10 mouse cellular contexts compared by ENCODE assay signal in the genomic region with DNA sequence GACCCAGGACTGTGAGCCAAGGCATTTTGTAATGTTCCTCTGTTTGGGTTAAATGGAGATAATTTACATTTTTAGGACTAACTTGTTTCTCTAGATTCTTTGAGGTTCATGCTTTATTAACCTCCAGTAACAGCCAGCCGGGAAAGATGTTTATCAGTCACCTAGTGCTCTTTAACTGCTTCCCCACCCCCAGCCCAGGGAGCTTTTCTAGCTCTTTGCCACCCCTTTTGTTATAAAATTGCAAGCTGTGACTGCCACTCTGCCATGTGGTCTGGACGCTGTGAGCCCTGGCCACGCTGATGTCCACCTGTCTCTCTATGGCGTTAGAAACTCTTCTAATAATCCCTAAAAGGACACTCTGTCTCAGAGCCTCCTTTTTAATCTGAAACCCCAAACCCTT. TPM values are rescaled to one million over a fixed set of nuclear protein-coding genes. Genes with fewer than 3 reads are reported as not detected.
DNase-seq lines count a peak whose midpoint lies in the region.
"Had no signal": no experiment of that assay in that cellular context is flagged by ENCODE, and none has a peak within 500 bp of the region (broad histone marks: within the 10 kb centered on the region; RNA-seq: fewer than 3 reads in every experiment).

No protein-coding gene starts in this region.

- peak; percentile 51 for DNase-seq in urinary bladder, postnatal 14 days (ENCODE audit: low spot score)
- DNase-seq in urinary bladder, postnatal 10 days (ENCODE audit: low spot score), result no peak
- DNase-seq in kidney, adult 8-10 months, result peak; percentile 63 to 72
- DNase-seq in kidney, postnatal 14 days, result peak; percentile 59
- DNase-seq in embryo, embryonic 10 days (ENCODE audit: low spot score), result no peak
- no peak for DNase-seq in layer of hippocampus, postnatal 14 days (ENCODE audit: low spot score in 2 of 2)
- DNase-seq in frontal cortex, adult 2 months (ENCODE audit: extremely low spot score in 1 of 2, low spot score in 1 of 2), result no peak
- DNase-seq: adrenal gland, adult 2 months; lung, postnatal 4 days; thymus, adult 2 months had no signal

RNA-seq across cellular contexts. Expression of a gene that starts 6.9 kb away (rescaled TPM):
- 10 to 100 TPM; 89.7 to 98.4 TPM for total RNA-seq in layer of hippocampus, postnatal 14 days (2021)
- polyA plus RNA-seq in frontal cortex, adult 2 months (2012; rRNA removed), result 108 TPM in 2 replicates

RNA-seq across cellular contexts. Expression of a gene that starts 47.2 kb away (rescaled TPM):
- 10 to 100 TPM; 33.9 to 37.1 TPM for total RNA-seq in layer of hippocampus, postnatal 14 days (2021)
- 33.2 and 34.8 TPM in 2 replicates for polyA plus RNA-seq in frontal cortex, adult 2 months (2012; rRNA removed)

Comparison
In these comparisons a context has a peak if more than half of its experiments do, and no peak if none do; other contexts are left out.
1. DNase-seq: peak in urinary bladder, postnatal 14 days (single experiment), kidney, adult 8-10 months (2 of 2) and kidney, postnatal 14 days (single experiment); none in urinary bladder, postnatal 10 days (single experiment), embryo, embryonic 10 days (single experiment), layer of hippocampus, postnatal 14 days (0 of 2) and frontal cortex, adult 2 months (0 of 2).